Mouse (Mus musculus) neural tube, embryonic 12.5 days (tissue): ENCODE measurements around the gene Prdm1. TPM values are rescaled to one million over a fixed set of nuclear protein-coding genes. Genes with fewer than 3 reads are reported as not detected.
A peak's percentile ranks its signal among the peaks of the same experiment; 100 is the strongest.

Experiments
- ATAC-seq: fragments of 200-750 bp; cut with Nextera tagmentation; 2 replicates; pipeline ENCODE4 v1.8.0; 2017; ENCODE audit warnings: low read depth, mild to moderate bottlenecking, moderate TSS enrichment, moderate library complexity; ENCODE audit not compliant: low FRiP score
- H3K27ac ChIP-seq: fragments of 300-500 bp; sonication (generic); 2 replicates; pipeline ENCODE4 v1.5.1; 2016
- H3K27me3 ChIP-seq: fragments of 300-500 bp; sonication (generic); replicated peaks from 2 replicates; pipeline ENCODE4 v1.6.1; 2016; ENCODE audit warnings: mild to moderate bottlenecking
- H3K36me3 ChIP-seq: fragments of 300-500 bp; sonication (generic); 2 replicates; pipeline ENCODE4 v1.6.1; 2016; ENCODE audit warnings: mild to moderate bottlenecking
- H3K4me1 ChIP-seq: fragments of 300-500 bp; sonication (generic); 2 replicates; pipeline ENCODE4 v1.6.1; 2016
- H3K4me2 ChIP-seq: fragments of 300-500 bp; sonication (generic); replicated peaks from 2 replicates; pipeline ENCODE4 v1.6.1; 2016; ENCODE audit warnings: mild to moderate bottlenecking
- H3K4me3 ChIP-seq: fragments of 300-500 bp; sonication (generic); 2 replicates; pipeline ENCODE4 v1.5.1; 2016
- H3K9ac ChIP-seq: fragments of 300-500 bp; sonication (generic); 2 replicates; pipeline ENCODE4 v1.6.1; 2016; ENCODE audit warnings: mild to moderate bottlenecking
- H3K9me3 ChIP-seq: fragments of 300-500 bp; sonication (generic); 2 replicates; pipeline ENCODE4 v1.6.1; 2016; ENCODE audit warnings: mild to moderate bottlenecking
- WGBS: fragments of 180-500 bp; shearing (Covaris S2); methylation state at CpG from one replicate; pipeline ENCODE4 v1.1.7; 2016; 5-methylcytosine and 5-hydroxymethylcytosine counted together
- polyA plus RNA-seq: library from polyadenylated mRNA; unstranded; fragments of >200 nt; fragmentation: Nextera tagmentation; extraction: Ambion mirVana; gene quantifications from 2 replicates; pipeline ENCODE4 v1.2.1, GENCODE M21; 2016

The Prdm1 gene
- polyA plus RNA-seq, 1 experiment from 2014 or later = 0.81 TPM

DNA sequence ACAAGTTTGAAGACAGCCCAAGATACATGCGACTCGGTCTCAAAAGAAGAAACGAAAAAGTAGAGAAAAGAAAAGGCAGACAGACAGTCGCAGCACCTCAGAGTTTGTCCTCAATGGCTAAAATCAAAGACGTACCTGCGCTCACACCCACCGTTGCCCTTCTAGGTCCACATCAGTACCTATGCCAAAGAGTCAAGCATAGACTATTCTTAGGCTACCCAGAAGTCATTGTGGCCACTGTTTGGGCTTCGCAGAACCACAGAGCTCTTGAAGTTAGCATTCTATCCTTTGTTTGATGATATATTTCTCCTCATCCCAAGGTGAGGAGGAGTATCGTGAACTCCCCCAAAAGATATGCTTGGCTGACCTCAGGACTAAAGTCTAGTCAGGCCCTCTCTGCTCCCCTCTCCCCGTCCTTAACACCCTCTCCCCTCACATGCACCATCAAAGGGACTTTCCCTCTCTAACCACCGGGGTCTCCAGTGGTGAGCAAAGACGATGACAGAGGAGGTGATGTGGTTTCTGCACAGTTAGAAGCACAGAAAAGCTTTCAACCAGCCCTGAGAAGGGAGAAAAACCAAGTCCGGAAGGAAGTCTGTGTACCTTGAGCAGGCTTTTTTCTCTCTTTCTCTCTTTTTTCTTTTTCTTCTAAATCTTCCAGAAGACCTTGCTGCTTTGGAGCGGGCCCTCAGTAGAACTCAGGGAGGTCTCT, 99.0 kb downstream of the Prdm1 start:
- no peaks in the 10 kb centered on the region for H3K27me3 ChIP-seq
- WGBS = 90% methylated on average over 14 of the region's 14 CpGs
- H3K36me3 ChIP-seq = no peaks in the 10 kb centered on the region
- H3K4me2 ChIP-seq = no peak overlapping the region
- H3K9me3 ChIP-seq = no peaks in the 10 kb centered on the region
- ATAC-seq = no peak
- no peak overlapping the region for H3K9ac ChIP-seq
- H3K4me1 ChIP-seq = no peaks in the 10 kb centered on the region
- no peak overlapping the region for H3K27ac ChIP-seq
- no peak overlapping the region for H3K4me3 ChIP-seq

DNA sequence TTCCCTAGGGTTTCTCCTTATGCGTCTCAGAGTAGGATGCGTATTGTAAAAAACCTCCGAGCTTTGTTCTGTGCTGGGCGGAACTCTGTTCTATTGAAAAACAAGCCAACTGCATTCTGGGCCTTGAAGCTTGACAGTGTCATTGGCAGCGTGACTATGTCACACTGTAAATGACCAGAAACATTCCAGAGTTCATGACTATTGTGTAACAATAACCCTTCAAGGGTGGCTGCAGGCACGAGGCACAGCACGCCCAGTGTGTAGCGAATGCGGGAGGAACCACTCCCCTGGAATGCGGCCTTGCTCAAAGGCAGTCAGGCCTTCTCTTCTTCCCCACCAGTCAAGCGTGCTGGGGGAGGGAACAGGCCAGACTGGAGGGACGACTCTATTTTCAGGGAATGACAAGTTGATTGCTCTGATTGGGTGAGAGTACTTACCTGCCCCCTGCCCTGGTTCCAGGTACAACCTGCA, 100.4 kb downstream of the Prdm1 start:
- Histone ChIP-seq H3K4me3 (no peak overlapping the region), H3K4me2 (no peak overlapping the region), H3K27me3 (no peaks in the 10 kb centered on the region), H3K36me3 (no peaks in the 10 kb centered on the region), H3K27ac (no peak overlapping the region), H3K4me1 (no peaks in the 10 kb centered on the region), H3K9ac (no peak overlapping the region), H3K9me3 (no peaks in the 10 kb centered on the region)
- WGBS = 35% methylated on average over 12 of the region's 12 CpGs
- peak; percentile 58; the same call in 1 of the 2 replicates for ATAC-seq

DNA sequence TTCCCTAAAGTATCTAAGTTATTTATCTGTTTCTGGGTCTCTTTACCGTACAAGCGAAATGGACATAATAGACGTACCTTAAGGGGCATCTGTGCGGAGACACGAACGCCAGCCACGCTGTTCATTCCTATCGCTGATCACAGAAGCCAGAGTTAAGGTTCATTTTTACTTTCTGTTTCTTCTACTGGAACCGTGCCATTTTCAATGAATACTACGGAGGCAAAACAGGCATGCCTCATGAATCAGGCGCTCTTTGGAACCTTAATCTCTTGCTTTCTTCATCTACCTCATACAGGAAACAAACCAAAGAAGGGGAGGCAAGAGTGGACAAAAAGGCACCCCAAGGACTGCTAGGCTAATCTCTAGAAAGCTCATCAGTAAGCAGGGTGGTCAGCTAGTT, 100.9 kb downstream of the Prdm1 start:
- 95% methylated on average over 11 of the region's 11 CpGs for WGBS
- Histone ChIP-seq H3K27me3 (no peaks in the 10 kb centered on the region), H3K4me1 (no peaks in the 10 kb centered on the region), H3K4me3 (no peak overlapping the region), H3K9ac (no peak overlapping the region), H3K27ac (no peak overlapping the region), H3K9me3 (no peaks in the 10 kb centered on the region), H3K36me3 (no peaks in the 10 kb centered on the region), H3K4me2 (no peak overlapping the region)
- ATAC-seq = no peak

DNA sequence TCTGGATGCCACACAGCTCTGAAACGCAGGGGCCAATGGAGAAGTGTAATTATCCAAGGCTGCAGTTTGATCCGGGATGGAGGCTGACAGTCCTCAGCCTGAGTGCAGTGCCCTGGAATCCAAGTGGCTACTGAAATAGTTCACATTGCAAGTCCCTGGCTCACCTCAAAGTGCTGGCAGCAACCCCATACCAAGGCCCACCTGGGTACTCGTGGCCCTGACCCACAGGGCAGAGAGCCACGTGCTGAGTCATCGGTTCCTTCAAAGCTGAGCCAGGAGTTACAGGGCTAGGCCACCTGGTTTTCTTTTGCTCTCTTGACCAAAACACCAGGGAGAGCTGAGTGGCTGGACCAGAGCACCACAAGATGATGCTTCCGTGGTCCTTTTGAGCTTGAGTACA, 103.3 kb downstream of the Prdm1 start:
- Histone ChIP-seq H3K4me1 (no peaks in the 10 kb centered on the region), H3K9ac (no peak overlapping the region), H3K27ac (no peak overlapping the region), H3K9me3 (no peaks in the 10 kb centered on the region), H3K4me3 (no peak overlapping the region), H3K27me3 (no peaks in the 10 kb centered on the region), H3K4me2 (no peak overlapping the region), H3K36me3 (no peaks in the 10 kb centered on the region)
- no peak for ATAC-seq
- 76% methylated on average over 6 of the region's 6 CpGs for WGBS

DNA sequence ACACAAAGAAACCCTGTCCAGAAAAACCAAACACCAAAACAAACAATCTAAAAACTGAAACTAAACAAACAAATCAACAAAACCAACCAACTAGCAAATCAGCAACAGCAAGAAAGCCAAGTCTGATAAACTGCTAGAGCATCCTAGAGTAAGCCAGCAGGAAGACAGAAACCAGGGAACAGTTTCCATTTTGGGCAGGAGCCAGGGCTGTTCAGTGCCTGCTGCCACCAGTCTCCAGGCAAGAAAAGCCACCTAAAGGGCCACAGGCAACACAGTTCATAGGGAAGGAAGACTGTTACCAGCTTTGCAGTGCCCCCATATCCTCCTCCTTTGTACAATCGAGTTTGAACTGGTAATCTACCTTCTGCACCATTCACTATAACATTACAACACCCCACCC, 106.4 kb downstream of the Prdm1 start:
- Histone ChIP-seq H3K27me3 (no peaks in the 10 kb centered on the region), H3K9ac (no peak overlapping the region), H3K9me3 (no peaks in the 10 kb centered on the region), H3K4me1 (no peaks in the 10 kb centered on the region), H3K4me2 (no peak overlapping the region), H3K4me3 (no peak overlapping the region), H3K36me3 (no peaks in the 10 kb centered on the region), H3K27ac (no peak overlapping the region)
- no peak for ATAC-seq
- 65% methylated on average over 1 of the region's 1 CpGs for WGBS

DNA sequence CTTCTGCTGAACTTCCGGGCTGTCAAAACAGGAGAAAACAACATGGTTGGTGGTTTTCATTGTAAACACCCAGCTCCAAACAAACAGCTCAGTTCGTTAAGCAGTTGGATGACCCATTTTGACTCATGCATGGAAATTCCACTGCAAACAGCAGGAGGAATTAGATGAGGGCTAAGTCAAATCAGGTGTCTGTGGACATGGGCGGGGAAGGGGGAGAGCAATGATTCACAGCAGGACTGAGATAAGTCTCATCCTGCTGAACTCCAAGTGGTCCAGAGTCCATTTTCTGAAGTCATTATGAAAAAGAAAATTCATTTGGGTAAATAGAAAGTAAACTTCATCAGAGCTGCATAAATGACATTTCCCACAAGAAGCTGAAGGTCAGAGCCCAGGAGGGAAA, 108.1 kb downstream of the Prdm1 start:
- WGBS = 78% methylated on average over 3 of the region's 3 CpGs
- Histone ChIP-seq H3K36me3 (no peaks in the 10 kb centered on the region), H3K4me1 (no peaks in the 10 kb centered on the region), H3K9me3 (no peaks in the 10 kb centered on the region), H3K9ac (no peak overlapping the region), H3K4me2 (no peak overlapping the region), H3K4me3 (no peak overlapping the region), H3K27ac (no peak overlapping the region), H3K27me3 (no peaks in the 10 kb centered on the region)
- no peak for ATAC-seq

DNA sequence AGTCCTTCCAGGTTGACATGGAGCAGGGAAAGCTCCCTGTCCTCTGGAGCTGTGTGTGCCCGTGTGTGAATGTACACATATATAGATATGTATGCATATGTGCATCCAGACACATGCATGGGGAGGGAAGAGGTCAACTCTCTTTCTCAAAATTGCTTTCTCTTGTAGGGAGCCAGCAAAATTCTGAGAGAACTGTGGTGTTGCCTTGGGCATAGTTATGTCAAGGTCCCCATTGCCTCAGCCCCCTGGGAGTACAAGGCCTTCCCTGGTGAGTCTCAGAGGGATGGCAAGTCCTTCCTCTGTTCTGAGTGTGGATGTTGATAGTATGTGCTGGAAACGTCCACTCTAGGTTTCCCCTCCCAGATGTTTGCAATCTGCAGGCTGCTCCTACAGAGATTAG, 109.4 kb downstream of the Prdm1 start:
- no peak for ATAC-seq
- H3K4me2 ChIP-seq = no peak overlapping the region
- H3K9me3 ChIP-seq = no peaks in the 10 kb centered on the region
- no peaks in the 10 kb centered on the region for H3K27me3 ChIP-seq
- H3K4me1 ChIP-seq = no peaks in the 10 kb centered on the region
- no peak overlapping the region for H3K9ac ChIP-seq
- H3K27ac ChIP-seq = no peak overlapping the region
- H3K4me3 ChIP-seq = no peak overlapping the region
- no peaks in the 10 kb centered on the region for H3K36me3 ChIP-seq
- WGBS = 72% methylated on average over 2 of the region's 2 CpGs

DNA sequence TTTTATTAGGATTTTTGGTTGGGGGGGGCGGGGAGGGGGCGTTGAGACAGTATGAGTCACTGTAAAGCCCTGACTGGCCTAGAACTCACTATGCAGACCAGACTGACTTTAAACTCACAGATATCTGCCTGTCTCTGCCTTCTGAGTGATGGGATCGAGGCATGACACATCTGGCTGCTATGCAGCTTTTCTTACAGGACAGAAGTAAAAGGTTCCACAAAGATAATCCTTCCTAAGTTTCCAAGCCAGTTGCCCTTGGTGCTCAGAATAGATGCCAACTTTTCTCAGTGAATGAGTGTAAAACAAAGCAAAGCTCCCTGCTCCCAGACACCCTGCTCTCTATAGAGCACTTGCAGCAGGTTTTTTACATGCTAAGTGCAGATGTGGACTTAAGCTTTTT, 112.7 kb downstream of the Prdm1 start:
- Histone ChIP-seq H3K4me3 (no peak overlapping the region), H3K36me3 (no peaks in the 10 kb centered on the region), H3K4me2 (no peak overlapping the region), H3K27me3 (no peaks in the 10 kb centered on the region), H3K27ac (no peak overlapping the region), H3K9me3 (no peaks in the 10 kb centered on the region), H3K9ac (no peak overlapping the region), H3K4me1 (no peaks in the 10 kb centered on the region)
- ATAC-seq = no peak
- WGBS = 88% methylated on average over 3 of the region's 3 CpGs

DNA sequence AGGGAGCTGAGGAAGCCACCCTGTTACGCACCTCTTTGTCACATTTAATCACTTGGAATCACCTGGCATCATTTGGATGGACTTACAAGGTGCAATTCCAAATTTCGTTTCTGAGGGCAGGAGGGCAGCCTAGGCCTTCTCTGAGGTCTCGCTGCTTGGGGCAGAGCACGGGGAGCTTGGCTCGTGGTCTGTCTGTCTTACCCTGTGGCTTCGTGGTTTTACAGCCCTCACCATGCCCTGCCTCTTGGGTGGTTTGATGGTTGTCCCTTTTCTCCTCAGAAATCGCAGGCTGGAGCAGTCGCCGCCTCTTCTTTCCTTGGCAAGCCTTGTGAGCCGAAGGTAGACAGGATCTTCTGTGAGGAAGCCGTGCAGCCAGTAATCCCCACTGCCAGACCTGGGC, 118.3 kb downstream of the Prdm1 start:
- Histone ChIP-seq H3K36me3 (no peaks in the 10 kb centered on the region), H3K9ac (no peak overlapping the region), H3K4me3 (no peak overlapping the region), H3K4me2 (no peak overlapping the region), H3K4me1 (no peaks in the 10 kb centered on the region), H3K9me3 (no peaks in the 10 kb centered on the region), H3K27me3 (no peaks in the 10 kb centered on the region), H3K27ac (no peak overlapping the region)
- 77% methylated on average over 11 of the region's 11 CpGs for WGBS
- no peak for ATAC-seq

DNA sequence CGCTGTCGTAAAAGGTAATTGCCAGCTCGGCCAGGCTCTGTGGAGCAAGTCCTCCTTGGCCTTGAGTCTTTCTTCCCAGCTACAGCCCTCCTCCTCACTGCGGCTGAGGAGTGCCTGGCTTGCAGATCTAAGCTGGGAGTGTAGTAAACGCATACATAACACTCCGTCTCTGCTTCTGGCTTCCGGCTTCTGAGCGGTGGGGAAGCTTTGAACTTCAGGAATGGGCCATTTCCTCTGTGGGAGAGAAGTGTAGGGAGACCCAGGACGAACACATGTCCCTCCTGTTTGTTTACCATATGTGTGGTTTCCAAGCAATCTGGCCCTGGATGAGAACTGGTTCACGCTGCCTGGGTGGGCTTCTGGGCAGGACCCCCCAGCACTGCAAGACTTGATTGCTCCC, 119.2 kb downstream of the Prdm1 start:
- H3K4me1 ChIP-seq = no peaks in the 10 kb centered on the region
- H3K4me2 ChIP-seq = no peak overlapping the region
- no peaks in the 10 kb centered on the region for H3K36me3 ChIP-seq
- H3K27ac ChIP-seq = no peak overlapping the region
- no peak for ATAC-seq
- H3K9ac ChIP-seq = no peak overlapping the region
- no peaks in the 10 kb centered on the region for H3K9me3 ChIP-seq
- 29% methylated on average over 10 of the region's 10 CpGs for WGBS
- no peak overlapping the region for H3K4me3 ChIP-seq
- no peaks in the 10 kb centered on the region for H3K27me3 ChIP-seq

DNA sequence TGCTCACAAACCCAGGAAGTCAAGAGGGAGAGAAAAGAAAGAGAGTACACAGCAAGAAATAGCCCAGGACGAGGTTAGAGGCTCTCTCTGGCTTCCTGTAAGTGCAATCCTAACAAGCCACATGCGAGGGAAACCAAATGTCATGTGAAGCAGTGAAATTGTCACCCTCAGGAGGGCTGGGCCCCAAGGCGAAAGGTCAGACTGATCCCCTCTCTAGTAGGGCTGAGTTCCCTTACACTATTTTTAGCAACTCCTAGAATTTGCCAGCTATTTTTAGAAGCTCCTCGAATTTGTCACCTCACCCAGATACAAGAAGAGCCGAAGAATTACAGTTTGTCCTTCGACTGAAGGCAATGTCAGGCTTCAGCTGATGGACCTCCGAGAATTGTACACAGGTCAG, 124.9 kb downstream of the Prdm1 start:
- no peak overlapping the region for H3K9ac ChIP-seq
- H3K9me3 ChIP-seq = no peaks in the 10 kb centered on the region
- H3K27ac ChIP-seq = no peak overlapping the region
- 75% methylated on average over 7 of the region's 7 CpGs for WGBS
- ATAC-seq = no peak
- no peaks in the 10 kb centered on the region for H3K4me1 ChIP-seq
- H3K4me2 ChIP-seq = no peak overlapping the region
- no peak overlapping the region for H3K4me3 ChIP-seq
- H3K27me3 ChIP-seq = no peaks in the 10 kb centered on the region
- no peaks in the 10 kb centered on the region for H3K36me3 ChIP-seq

DNA sequence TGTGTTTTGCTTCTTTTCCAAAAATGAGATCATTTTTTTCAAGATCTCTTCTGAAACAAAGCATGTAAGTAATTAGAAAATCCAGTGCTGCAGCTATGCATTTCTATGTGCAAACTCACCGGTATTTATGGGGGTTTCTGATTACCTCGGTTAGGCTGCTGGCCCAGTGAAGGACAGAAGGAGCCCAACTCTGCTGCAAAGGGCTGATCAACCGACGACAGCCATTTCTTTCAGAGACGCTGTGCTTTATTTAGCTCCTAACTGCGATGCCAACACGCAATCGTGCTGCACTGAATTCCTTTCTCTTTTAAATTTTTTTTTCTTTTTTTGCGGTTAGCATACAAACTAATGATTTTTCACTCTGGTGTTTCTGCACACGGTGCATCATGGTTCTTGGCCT, 126.7 kb downstream of the Prdm1 start:
- H3K4me1 ChIP-seq = no peaks in the 10 kb centered on the region
- no peak overlapping the region for H3K4me3 ChIP-seq
- no peaks in the 10 kb centered on the region for H3K36me3 ChIP-seq
- no peaks in the 10 kb centered on the region for H3K9me3 ChIP-seq
- no peak overlapping the region for H3K4me2 ChIP-seq
- H3K27ac ChIP-seq = no peak overlapping the region
- no peak for ATAC-seq
- WGBS = 82% methylated on average over 10 of the region's 10 CpGs
- H3K27me3 ChIP-seq = no peaks in the 10 kb centered on the region
- H3K9ac ChIP-seq = no peak overlapping the region

DNA sequence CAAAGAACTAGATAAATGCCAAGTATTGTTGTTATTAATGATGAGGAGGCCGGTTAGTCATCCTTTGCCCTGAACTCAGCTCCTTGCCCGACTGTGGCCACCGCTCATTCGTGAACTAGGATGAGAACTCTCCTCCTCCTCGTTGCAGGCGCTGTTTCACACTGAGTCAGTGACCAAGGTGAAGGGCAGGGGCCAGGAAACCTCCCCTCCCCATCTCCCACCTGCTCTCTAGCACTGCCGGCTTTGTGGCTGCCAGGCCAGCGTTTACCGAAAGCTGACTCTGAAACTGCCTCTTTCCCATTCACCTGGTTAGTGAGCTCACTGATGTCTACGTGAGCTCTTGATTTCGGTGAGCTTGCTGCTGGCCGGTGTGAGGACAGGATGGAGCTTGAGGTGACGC, 127.7 kb downstream of the Prdm1 start:
- Histone ChIP-seq H3K27me3 (no peaks in the 10 kb centered on the region), H3K9ac (no peak overlapping the region), H3K36me3 (no peaks in the 10 kb centered on the region), H3K9me3 (no peaks in the 10 kb centered on the region), H3K4me3 (no peak overlapping the region), H3K27ac (no peak overlapping the region), H3K4me2 (no peak overlapping the region), H3K4me1 (no peaks in the 10 kb centered on the region)
- WGBS = 34% methylated on average over 13 of the region's 13 CpGs
- ATAC-seq = no peak
